Mouse (Mus musculus) liver, embryonic 15.5 days (tissue): ENCODE results near the gene Ncoa3. TPM values are rescaled to one million over a fixed set of nuclear protein-coding genes. Genes with fewer than 3 reads are reported as not detected.

ENCODE experiments used
- ATAC-seq: fragments of 200-750 bp; cut with Nextera tagmentation; 2 replicates; pipeline ENCODE4 v1.8.0; 2017; ENCODE audit warnings: moderate number of reproducible peaks, mild to moderate bottlenecking, moderate library complexity; ENCODE audit not compliant: insufficient read depth
- H3K27ac ChIP-seq: fragments of 300-500 bp; sonication (generic); replicated peaks from 2 replicates; pipeline ENCODE4 v1.5.1; 2015; ENCODE audit warnings: mild to moderate bottlenecking, inconsistent platforms
- H3K27me3 ChIP-seq: fragments of 300-500 bp; sonication (generic); 2 replicates; pipeline ENCODE4 v1.6.1; 2015; ENCODE audit warnings: mild to moderate bottlenecking, inconsistent platforms
- H3K36me3 ChIP-seq: fragments of 300-500 bp; sonication (generic); replicated peaks from 2 replicates; pipeline ENCODE4 v1.6.1; 2015; ENCODE audit warnings: moderate library complexity, mild to moderate bottlenecking, inconsistent platforms
- H3K4me1 ChIP-seq: fragments of 300-500 bp; sonication (generic); replicated peaks from 2 replicates; pipeline ENCODE4 v1.6.1; 2015; ENCODE audit warnings: inconsistent platforms
- H3K4me2 ChIP-seq: fragments of 300-500 bp; sonication (generic); 2 replicates; pipeline ENCODE4 v1.6.1; 2015; ENCODE audit warnings: moderate library complexity, mild to moderate bottlenecking, inconsistent platforms
- H3K4me3 ChIP-seq: fragments of 300-500 bp; sonication (generic); replicated peaks from 2 replicates; pipeline ENCODE4 v1.5.1; 2015; ENCODE audit warnings: mild to moderate bottlenecking, inconsistent platforms
- H3K9ac ChIP-seq: fragments of 300-500 bp; sonication (generic); 2 replicates; pipeline ENCODE4 v1.6.1; 2015; ENCODE audit warnings: moderate library complexity, mild to moderate bottlenecking, inconsistent platforms
- H3K9me3 ChIP-seq: fragments of 300-500 bp; sonication (generic); replicated peaks from 2 replicates; pipeline ENCODE4 v1.6.1; 2016; ENCODE audit warnings: inconsistent platforms
- WGBS: fragments of 180-500 bp; shearing (Covaris S2); methylation state at CpG from one replicate; pipeline ENCODE4 v1.1.7; 2015; ENCODE audit warnings: mixed read lengths; ENCODE audit not compliant: insufficient replicate concordance; 5-methylcytosine and 5-hydroxymethylcytosine counted together
- polyA plus RNA-seq: library from polyadenylated mRNA; unstranded; fragments of >200 nt; fragmentation: Nextera tagmentation; extraction: Ambion mirVana; gene quantifications from 2 replicates; pipeline ENCODE4 v1.2.1, GENCODE M21; 2015

The Ncoa3 gene
- polyA plus RNA-seq, 1 experiment from 2014 or later: 3.5 TPM

- 57% methylated on average over 3 of the region's 3 CpGs for WGBS
- no peak overlapping the region for H3K9ac ChIP-seq
- ATAC-seq: no peak
- H3K4me1 ChIP-seq: peaks cover 16% of the 10 kb centered on the region; the same call in 1 of the 2 replicates
- no peaks in the 10 kb centered on the region for H3K36me3 ChIP-seq
- H3K9me3 ChIP-seq: no peaks in the 10 kb centered on the region
- H3K4me3 ChIP-seq: no peak overlapping the region
- H3K4me2 ChIP-seq: no peak overlapping the region
- no peak overlapping the region for H3K27ac ChIP-seq
- H3K27me3 ChIP-seq: no peaks in the 10 kb centered on the region
Observed at GRCm38 (mm10) chr2:166021642-166022041, 29.2 kb downstream of the Ncoa3 start.

- peaks cover 15% of the 10 kb centered on the region; the same call in 1 of the 2 replicates for H3K4me1 ChIP-seq
- no peak overlapping the region for H3K27ac ChIP-seq
- H3K27me3 ChIP-seq: no peaks in the 10 kb centered on the region
- no peak overlapping the region for H3K9ac ChIP-seq
- no peaks in the 10 kb centered on the region for H3K36me3 ChIP-seq
- no peak overlapping the region for H3K4me2 ChIP-seq
- ATAC-seq: no peak
- no peaks in the 10 kb centered on the region for H3K9me3 ChIP-seq
- WGBS: 38% methylated on average over 8 of the region's 8 CpGs
- no peak overlapping the region for H3K4me3 ChIP-seq
Observed at GRCm38 (mm10) chr2:166022327-166022726, 29.9 kb downstream of the Ncoa3 start.

- no peak overlapping the region for H3K4me2 ChIP-seq
- no peaks in the 10 kb centered on the region for H3K27me3 ChIP-seq
- ATAC-seq: no peak
- WGBS: 50% methylated on average over 3 of the region's 3 CpGs
- no peaks in the 10 kb centered on the region for H3K9me3 ChIP-seq
- H3K36me3 ChIP-seq: no peaks in the 10 kb centered on the region
- no peak overlapping the region for H3K9ac ChIP-seq
- H3K4me3 ChIP-seq: no peak overlapping the region
- no peak overlapping the region for H3K27ac ChIP-seq
- H3K4me1 ChIP-seq: peaks cover 14% of the 10 kb centered on the region; the same call in 1 of the 2 replicates
Observed at GRCm38 (mm10) chr2:166024079-166024478, 31.6 kb downstream of the Ncoa3 start.

GRCm38 (mm10) chr2:166024621-166025020 lies 32.2 kb downstream of the Ncoa3 start:
- H3K9ac ChIP-seq: no peak overlapping the region
- peaks cover 14% of the 10 kb centered on the region; the same call in 1 of the 2 replicates for H3K4me1 ChIP-seq
- no peak overlapping the region for H3K4me2 ChIP-seq
- no peak for ATAC-seq
- no peaks in the 10 kb centered on the region for H3K36me3 ChIP-seq
- no peak overlapping the region for H3K4me3 ChIP-seq
- H3K9me3 ChIP-seq: no peaks in the 10 kb centered on the region
- H3K27ac ChIP-seq: no peak overlapping the region
- WGBS: 57% methylated on average over 4 of the region's 4 CpGs
- no peaks in the 10 kb centered on the region for H3K27me3 ChIP-seq

GRCm38 (mm10) chr2:166025943-166026342 lies 33.5 kb downstream of the Ncoa3 start:
- Histone ChIP-seq H3K36me3 (no peaks in the 10 kb centered on the region), H3K9ac (no peak overlapping the region), H3K27ac (no peak overlapping the region), H3K4me1 (peaks cover 15% of the 10 kb centered on the region; the same call in 1 of the 2 replicates), H3K4me2 (no peak overlapping the region), H3K9me3 (no peaks in the 10 kb centered on the region), H3K4me3 (no peak overlapping the region), H3K27me3 (no peaks in the 10 kb centered on the region)
- WGBS: 48% methylated on average over 5 of the region's 5 CpGs
- no peak for ATAC-seq

GRCm38 (mm10) chr2:166027834-166028233 lies 35.4 kb downstream of the Ncoa3 start:
- peaks cover 17% of the 10 kb centered on the region; the same call in 1 of the 2 replicates for H3K4me1 ChIP-seq
- H3K9ac ChIP-seq: no peak overlapping the region
- H3K4me2 ChIP-seq: no peak overlapping the region
- H3K4me3 ChIP-seq: no peak overlapping the region
- no peaks in the 10 kb centered on the region for H3K9me3 ChIP-seq
- no peaks in the 10 kb centered on the region for H3K27me3 ChIP-seq
- WGBS: 60% methylated on average over 3 of the region's 3 CpGs
- no peak for ATAC-seq
- no peaks in the 10 kb centered on the region for H3K36me3 ChIP-seq
- no peak overlapping the region for H3K27ac ChIP-seq

- Histone ChIP-seq H3K9me3 (no peaks in the 10 kb centered on the region), H3K9ac (no peak overlapping the region), H3K4me2 (no peak overlapping the region), H3K27ac (no peak overlapping the region), H3K36me3 (no peaks in the 10 kb centered on the region), H3K4me1 (peaks cover 17% of the 10 kb centered on the region; the same call in 1 of the 2 replicates), H3K27me3 (no peaks in the 10 kb centered on the region), H3K4me3 (no peak overlapping the region)
- 40% methylated on average over 4 of the region's 4 CpGs for WGBS
- no peak for ATAC-seq
Observed at GRCm38 (mm10) chr2:166029232-166029631, 36.8 kb downstream of the Ncoa3 start.

GRCm38 (mm10) chr2:166030256-166030995 lies 38.0 kb downstream of the Ncoa3 start:
- no peaks in the 10 kb centered on the region for H3K9me3 ChIP-seq
- H3K36me3 ChIP-seq: no peaks in the 10 kb centered on the region
- H3K4me1 ChIP-seq: peaks cover 21% of the 10 kb centered on the region; the same call in 1 of the 2 replicates
- no peak for ATAC-seq
- peak overlapping the region; percentile 60 for H3K4me2 ChIP-seq
- H3K4me3 ChIP-seq: peak overlapping the region; percentile 17
- WGBS: 5% methylated on average over 13 of the region's 13 CpGs
- H3K27me3 ChIP-seq: no peaks in the 10 kb centered on the region
- H3K9ac ChIP-seq: no peak overlapping the region
- H3K27ac ChIP-seq: peak overlapping the region; percentile 43

- peak overlapping the region; percentile 68; the same call in 1 of the 2 replicates for H3K27ac ChIP-seq
- no peaks in the 10 kb centered on the region for H3K9me3 ChIP-seq
- peak overlapping the region; percentile 17 for H3K4me3 ChIP-seq
- no peaks in the 10 kb centered on the region for H3K27me3 ChIP-seq
- ATAC-seq: peak; percentile 74
- 33% methylated on average over 7 of the region's 7 CpGs for WGBS
- H3K9ac ChIP-seq: no peak overlapping the region
- H3K4me2 ChIP-seq: peak overlapping the region; percentile 60
- peaks cover 21% of the 10 kb centered on the region; the same call in 1 of the 2 replicates for H3K4me1 ChIP-seq
- H3K36me3 ChIP-seq: no peaks in the 10 kb centered on the region
Observed at GRCm38 (mm10) chr2:166031120-166031929, 38.9 kb downstream of the Ncoa3 start.

GRCm38 (mm10) chr2:166032628-166033027 lies 40.2 kb downstream of the Ncoa3 start:
- Histone ChIP-seq H3K27me3 (no peaks in the 10 kb centered on the region), H3K4me3 (no peak overlapping the region), H3K36me3 (no peaks in the 10 kb centered on the region), H3K9me3 (no peaks in the 10 kb centered on the region), H3K4me1 (peaks cover 21% of the 10 kb centered on the region; the same call in 1 of the 2 replicates), H3K27ac (no peak overlapping the region), H3K4me2 (no peak overlapping the region), H3K9ac (no peak overlapping the region)
- WGBS: 71% methylated on average over 5 of the region's 5 CpGs
- ATAC-seq: no peak

- H3K36me3 ChIP-seq: no peaks in the 10 kb centered on the region
- ATAC-seq: no peak
- H3K4me2 ChIP-seq: no peak overlapping the region
- no peak overlapping the region for H3K4me3 ChIP-seq
- H3K27me3 ChIP-seq: no peaks in the 10 kb centered on the region
- no peak overlapping the region for H3K9ac ChIP-seq
- no peaks in the 10 kb centered on the region for H3K9me3 ChIP-seq
- H3K27ac ChIP-seq: no peak overlapping the region
- peaks cover 21% of the 10 kb centered on the region; the same call in 1 of the 2 replicates for H3K4me1 ChIP-seq
- 54% methylated on average over 3 of the region's 3 CpGs for WGBS
Observed at GRCm38 (mm10) chr2:166034967-166035490, 42.6 kb downstream of the Ncoa3 start.
